Mouse (Mus musculus) adipocyte (in vitro differentiated cells): ENCODE results near the gene Cipc.
A peak's percentile ranks its signal among the peaks of the same experiment; 100 is the strongest.

Source experiments
- DNase-seq: peaks from one replicate; pipeline ENCODE4 v3.0.0-alpha.2; 2016; ENCODE audit warnings: low spot score

Cipc gene

GRCm38 (mm10) chr12:86989890-86990754 lies 43.3 kb downstream of the Cipc start, which contains the start of gene Zdhhc22:
Gene Zdhhc22, minus strand, starts transcription at chr12:86990430.
- DNase-seq = no peak

GRCm38 (mm10) chr12:86990755-86991110 lies 43.9 kb downstream of the Cipc start:
- no peak for DNase-seq

- DNase-seq = peak; percentile 44
Observed at GRCm38 (mm10) chr12:86994166-86994565, 47.3 kb downstream of the Cipc start.

- no peak for DNase-seq
Observed at GRCm38 (mm10) chr12:86994776-86995175, 47.9 kb downstream of the Cipc start.

GRCm38 (mm10) chr12:86995931-86996330 lies 49.1 kb downstream of the Cipc start:
- no peak for DNase-seq

GRCm38 (mm10) chr12:86998699-86999098 lies 51.9 kb downstream of the Cipc start:
- no peak for DNase-seq

- peak; percentile 88 for DNase-seq
Observed at GRCm38 (mm10) chr12:86999283-86999820, 52.5 kb downstream of the Cipc start.

GRCm38 (mm10) chr12:87000151-87000839 lies 53.5 kb downstream of the Cipc start:
- peak; percentile 53 for DNase-seq

GRCm38 (mm10) chr12:87000840-87001176 lies 54.0 kb downstream of the Cipc start:
- no peak for DNase-seq

- no peak for DNase-seq
Observed at GRCm38 (mm10) chr12:87002209-87002608, 55.4 kb downstream of the Cipc start.

- no peak for DNase-seq
Observed at GRCm38 (mm10) chr12:87002815-87003214, 56.0 kb downstream of the Cipc start.

- DNase-seq = no peak
Observed at GRCm38 (mm10) chr12:87003606-87004005, 56.8 kb downstream of the Cipc start.

- no peak for DNase-seq
Observed at GRCm38 (mm10) chr12:87004596-87004995, 57.8 kb downstream of the Cipc start.
